Mouse (Mus musculus) kidney, embryonic 16.5 days (tissue): ENCODE results near the gene Dmrt1. TPM values are rescaled to one million over a fixed set of nuclear protein-coding genes. Genes with fewer than 3 reads are reported as not detected.

Experiments used
- ATAC-seq: fragments of 200-750 bp; cut with Nextera tagmentation; 2 replicates; pipeline ENCODE4 v1.8.0; 2017; ENCODE audit warnings: moderate TSS enrichment; ENCODE audit not compliant: low FRiP score, low TSS enrichment
- H3K27ac ChIP-seq: fragments of 300-500 bp; sonication (generic); 2 replicates; pipeline ENCODE4 v1.5.1; 2014; ENCODE audit warnings: low read length
- H3K27me3 ChIP-seq: fragments of 300-500 bp; sonication (generic); 2 replicates; pipeline ENCODE4 v1.6.1; 2014; ENCODE audit warnings: low read length, control low read depth, mixed read lengths; ENCODE audit not compliant: insufficient read depth
- H3K36me3 ChIP-seq: fragments of 300-500 bp; sonication (generic); 2 replicates; pipeline ENCODE4 v1.6.1; 2014; ENCODE audit warnings: low read length, control low read depth, mixed read lengths; ENCODE audit not compliant: insufficient read depth
- H3K4me1 ChIP-seq: fragments of 300-500 bp; sonication (generic); 2 replicates; pipeline ENCODE4 v1.6.1; 2014; ENCODE audit warnings: low read length, control low read depth, mixed read lengths; ENCODE audit not compliant: insufficient read depth
- H3K4me2 ChIP-seq: fragments of 300-500 bp; sonication (generic); replicated peaks from 2 replicates; pipeline ENCODE4 v1.6.1; 2014; ENCODE audit warnings: low read depth, low read length
- H3K4me3 ChIP-seq: fragments of 300-500 bp; sonication (generic); 2 replicates; pipeline ENCODE4 v1.5.1; 2014; ENCODE audit warnings: mild to moderate bottlenecking, low read length
- H3K9ac ChIP-seq: fragments of 300-500 bp; sonication (generic); replicated peaks from 2 replicates; pipeline ENCODE4 v1.6.1; 2014; ENCODE audit warnings: low read length
- H3K9me3 ChIP-seq: fragments of 300-500 bp; sonication (generic); 2 replicates; pipeline ENCODE4 v1.6.1; 2016; ENCODE audit warnings: low read length, control low read depth
- WGBS: fragments of 180-500 bp; shearing (Covaris S2); extraction: QIAGEN DNeasy Blood & Tissue Kit; methylation state at CpG from one replicate; pipeline ENCODE4 v1.1.7; 2014; 5-methylcytosine and 5-hydroxymethylcytosine counted together
- polyA plus RNA-seq: library from polyadenylated mRNA; unstranded; fragments of >200 nt; fragmentation: Nextera tagmentation; extraction: Ambion mirVana; gene quantifications from 2 replicates; pipeline ENCODE4 v1.2.1, GENCODE M21; 2015

Dmrt1 gene
- polyA plus RNA-seq, 1 experiment from 2014 or later = not detected

DNA sequence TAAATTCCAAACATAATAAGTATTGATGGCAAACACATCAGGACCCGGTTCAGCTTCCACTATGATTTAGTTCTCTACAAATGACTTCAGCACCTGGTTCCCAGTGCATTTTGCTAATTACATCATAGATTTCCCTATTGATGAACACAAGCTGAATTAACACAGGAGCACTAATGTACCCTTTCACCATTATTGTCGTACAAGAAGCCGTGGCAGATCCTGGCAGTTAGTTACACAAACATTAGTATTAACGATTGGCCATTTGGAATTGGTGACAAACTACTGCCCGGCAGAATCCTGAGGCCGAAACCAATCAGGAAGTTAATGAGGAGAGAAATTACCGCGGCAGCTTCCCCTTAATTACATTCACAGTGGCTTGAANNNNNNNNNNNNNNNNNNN lies 96.5 kb downstream of the Dmrt1 start:
- H3K4me1 ChIP-seq = 0 out of 2 replicates have a peak, but pooled peaks cover 6% of the 10 kb centered on the region
- ATAC-seq = no peak
- 3% methylated on average over 8 of the region's 8 CpGs for WGBS

DNA sequence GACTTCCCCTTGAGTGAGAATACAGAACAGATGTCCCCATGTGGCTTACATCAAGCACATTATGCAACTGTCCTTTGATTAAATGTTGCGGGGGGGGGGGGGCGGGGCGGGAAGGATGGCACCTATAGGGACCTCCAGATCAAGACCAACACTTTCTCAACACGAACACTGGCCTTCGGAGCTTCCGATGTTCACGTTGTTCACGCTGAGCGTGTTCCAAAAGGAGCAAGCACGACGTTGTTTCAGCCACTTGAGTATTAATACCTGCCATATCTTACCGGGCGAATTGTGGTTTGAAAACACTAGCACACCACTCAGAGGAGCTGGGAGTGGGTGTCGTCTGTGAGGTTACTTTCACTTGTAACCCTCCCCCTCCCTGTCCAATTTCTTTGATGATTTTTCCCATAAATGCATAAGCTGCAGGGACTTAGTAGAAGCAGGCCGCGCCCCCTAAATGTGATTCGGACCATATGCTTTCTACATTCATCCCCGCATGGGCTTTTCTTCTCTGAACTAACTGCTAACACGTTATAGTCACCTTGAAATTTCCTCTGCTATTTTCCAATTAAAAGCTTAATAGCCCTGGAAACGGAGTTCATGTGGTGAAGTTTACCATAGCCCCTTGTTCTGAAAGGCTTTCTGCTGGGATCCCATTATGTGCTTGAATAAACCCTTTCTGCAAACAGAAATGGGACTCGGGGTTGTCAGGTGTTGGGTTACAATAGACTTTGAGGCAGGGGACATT lies 102.2 kb downstream of the Dmrt1 start:
- no peak for ATAC-seq
- H3K4me2 ChIP-seq = no peak overlapping the region
- under 1% methylated on average over 19 of the region's 21 CpGs for WGBS

More for the DNA sequence above, 96.5 kb downstream of the Dmrt1 start:
- Histone ChIP-seq H3K27ac (no peak overlapping the region), H3K9me3 (no peaks in the 10 kb centered on the region), H3K36me3 (no peaks in the 10 kb centered on the region), H3K9ac (no peak overlapping the region), H3K27me3 (peaks cover 96% of the 10 kb centered on the region), H3K4me3 (no peak overlapping the region), H3K4me2 (no peak overlapping the region)

DNA sequence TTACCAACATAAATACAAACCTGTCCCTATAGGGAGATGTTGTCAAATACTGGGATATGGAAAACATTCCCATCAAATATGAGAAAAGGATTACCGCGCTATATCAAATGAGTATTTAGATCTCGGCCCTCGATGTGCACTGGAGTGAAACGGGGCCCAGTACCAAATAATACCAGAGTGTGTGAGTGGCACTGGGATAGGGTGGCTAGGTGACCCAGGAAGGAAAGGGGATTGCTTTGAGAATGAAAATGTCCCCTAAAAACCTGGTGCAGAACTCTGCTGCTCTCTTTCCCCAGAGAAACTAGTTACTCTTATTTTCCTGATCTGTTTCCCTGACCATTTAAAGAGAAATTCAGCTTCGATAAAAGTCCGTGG lies 102.8 kb downstream of the Dmrt1 start:
- WGBS = 3% methylated on average over 7 of the region's 7 CpGs
- Histone ChIP-seq H3K27ac (no peak overlapping the region), H3K4me3 (no peak overlapping the region), H3K4me1 (peaks cover 23% of the 10 kb centered on the region), H3K36me3 (no peaks in the 10 kb centered on the region), H3K4me2 (no peak overlapping the region), H3K9me3 (no peaks in the 10 kb centered on the region), H3K9ac (no peak overlapping the region), H3K27me3 (peaks cover 99% of the 10 kb centered on the region)
- no peak for ATAC-seq

More for the DNA sequence above, 102.2 kb downstream of the Dmrt1 start:
- H3K9me3 ChIP-seq = no peaks in the 10 kb centered on the region
- H3K4me1 ChIP-seq = peaks cover 23% of the 10 kb centered on the region
- H3K9ac ChIP-seq = no peak overlapping the region
- no peak overlapping the region for H3K27ac ChIP-seq
- H3K27me3 ChIP-seq = peaks cover 98% of the 10 kb centered on the region
- H3K36me3 ChIP-seq = no peaks in the 10 kb centered on the region
- H3K4me3 ChIP-seq = no peak overlapping the region

DNA sequence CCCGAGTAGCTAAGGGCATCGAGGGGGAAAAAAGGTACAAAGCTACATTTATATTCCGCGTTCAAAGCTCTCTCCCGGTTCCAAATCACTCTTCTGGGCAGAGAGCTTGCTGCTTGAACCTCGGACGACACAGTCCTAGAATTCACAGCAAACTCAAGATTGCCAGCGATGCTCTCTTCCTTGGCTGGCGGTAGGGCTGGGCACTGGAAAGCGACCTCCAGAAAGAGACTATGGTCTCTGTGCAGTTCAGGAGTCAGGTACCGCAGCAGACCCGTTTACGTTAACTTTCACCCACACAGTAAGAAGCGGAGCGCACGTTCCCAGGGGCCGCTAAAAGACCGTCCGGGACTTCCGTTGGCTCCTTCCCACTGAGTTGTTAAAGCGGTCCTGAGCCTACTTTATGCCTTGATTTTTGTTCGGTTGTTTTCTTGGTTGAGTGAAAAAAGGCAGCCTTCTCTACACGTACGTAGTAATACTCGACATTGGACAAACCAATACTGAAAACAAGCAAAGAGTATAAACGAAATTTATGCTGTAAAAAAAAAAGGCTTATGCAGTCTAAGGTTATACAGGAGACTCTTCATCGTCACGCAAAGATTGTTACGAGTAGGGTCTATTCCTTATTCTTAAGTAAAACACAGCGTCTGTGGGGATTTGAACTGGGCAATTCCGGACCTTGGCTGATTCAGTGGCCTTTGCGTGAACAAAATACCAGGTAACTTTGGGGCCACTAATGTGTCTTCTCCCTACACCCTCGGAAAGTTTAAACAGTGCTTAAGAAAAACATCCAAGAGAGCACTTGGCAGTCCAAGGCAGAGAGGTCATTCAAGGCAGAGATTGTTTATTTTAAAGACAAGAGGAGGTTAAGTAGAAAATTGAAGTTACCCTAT lies 103.8 kb downstream of the Dmrt1 start:
- Histone ChIP-seq H3K36me3 (no peaks in the 10 kb centered on the region), H3K27me3 (peaks cover 99% of the 10 kb centered on the region), H3K27ac (no peak overlapping the region), H3K9ac (no peak overlapping the region), H3K9me3 (no peaks in the 10 kb centered on the region), H3K4me1 (peaks cover 28% of the 10 kb centered on the region), H3K4me3 (no peak overlapping the region), H3K4me2 (no peak overlapping the region)
- 1% methylated on average over 33 of the region's 33 CpGs for WGBS
- no peak for ATAC-seq

DNA sequence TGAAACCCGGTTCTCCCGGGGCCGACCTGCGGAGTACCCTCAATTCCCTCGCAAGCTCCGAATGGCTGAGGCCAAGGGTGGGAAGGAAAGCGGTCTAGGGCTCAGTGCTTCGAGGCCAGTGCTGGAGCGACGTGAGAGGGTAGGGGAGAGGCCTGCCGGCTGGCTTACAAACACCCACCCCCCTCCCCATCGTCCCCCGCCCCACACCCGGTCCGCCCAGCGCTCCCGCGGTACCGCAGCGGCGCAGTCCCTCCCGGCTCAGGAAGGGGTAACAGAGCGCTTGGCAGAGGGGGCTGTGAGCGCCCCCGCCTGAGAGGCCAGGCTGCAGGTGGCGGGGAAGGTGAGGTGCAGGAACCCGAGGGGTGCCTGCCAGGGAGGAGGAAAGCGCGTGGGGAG lies 104.6 kb downstream of the Dmrt1 start, which contains the start of gene Dmrt3:
Gene Dmrt3 (plus strand): TSS at position 287 of the 396 bp plus-strand sequence.
- Histone ChIP-seq H3K36me3 (no peaks in the 10 kb centered on the region), H3K9ac (0 out of 2 replicates have a peak within 1 kb of the TSS, but pooled peaks have one; percentile 41), H3K4me3 (peak within 1 kb of the TSS; percentile 42), H3K4me1 (peaks cover 28% of the 10 kb centered on the region), H3K27me3 (peaks cover 99% of the 10 kb centered on the region), H3K27ac (no peak within 1 kb of the TSS), H3K9me3 (no peaks in the 10 kb centered on the region), H3K4me2 (peak within 1 kb of the TSS; percentile 58)
- WGBS = 0% methylated on average over 22 of the region's 29 CpGs
- no peak for ATAC-seq

DNA sequence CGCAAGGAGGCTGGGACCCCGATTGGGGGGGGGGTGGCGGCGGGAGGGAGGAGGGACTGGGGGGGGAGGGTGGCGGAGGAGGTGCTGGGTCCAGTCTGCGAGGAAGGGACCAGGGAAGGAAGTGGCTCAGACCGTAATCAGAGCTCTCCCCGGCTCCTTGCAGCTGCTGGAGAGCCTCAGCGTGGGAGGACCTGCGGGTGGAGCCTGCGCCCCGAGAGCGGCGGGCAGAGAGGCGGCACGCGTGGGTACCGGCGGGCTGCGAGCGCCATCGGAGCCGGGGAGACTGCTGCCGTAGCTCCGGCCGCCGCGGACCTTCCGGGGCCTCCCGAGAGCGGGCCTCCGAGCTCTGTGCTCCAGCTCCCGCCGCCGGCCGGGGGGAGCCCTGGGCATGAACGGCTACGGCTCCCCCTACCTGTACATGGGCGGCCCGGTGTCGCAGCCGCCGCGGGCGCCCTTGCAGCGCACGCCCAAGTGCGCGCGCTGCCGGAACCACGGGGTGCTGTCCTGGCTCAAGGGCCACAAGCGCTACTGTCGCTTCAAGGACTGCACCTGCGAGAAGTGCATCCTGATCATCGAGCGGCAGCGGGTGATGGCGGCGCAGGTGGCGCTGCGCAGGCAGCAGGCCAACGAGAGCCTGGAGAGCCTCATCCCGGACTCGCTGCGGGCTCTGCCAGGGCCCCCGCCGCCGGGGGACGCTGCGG lies 105.1 kb downstream of the Dmrt1 start:
- Histone ChIP-seq H3K4me3 (peak overlapping the region; percentile 42), H3K27ac (no peak overlapping the region), H3K36me3 (no peaks in the 10 kb centered on the region), H3K4me1 (peaks cover 27% of the 10 kb centered on the region), H3K27me3 (peaks cover 99% of the 10 kb centered on the region), H3K9me3 (no peaks in the 10 kb centered on the region), H3K4me2 (peak overlapping the region; percentile 58), H3K9ac (0 out of 2 replicates have a peak overlapping the region, but pooled peaks have one; percentile 41)
- WGBS = under 1% methylated on average over 66 of the region's 71 CpGs
- peak; percentile 50 for ATAC-seq

DNA sequence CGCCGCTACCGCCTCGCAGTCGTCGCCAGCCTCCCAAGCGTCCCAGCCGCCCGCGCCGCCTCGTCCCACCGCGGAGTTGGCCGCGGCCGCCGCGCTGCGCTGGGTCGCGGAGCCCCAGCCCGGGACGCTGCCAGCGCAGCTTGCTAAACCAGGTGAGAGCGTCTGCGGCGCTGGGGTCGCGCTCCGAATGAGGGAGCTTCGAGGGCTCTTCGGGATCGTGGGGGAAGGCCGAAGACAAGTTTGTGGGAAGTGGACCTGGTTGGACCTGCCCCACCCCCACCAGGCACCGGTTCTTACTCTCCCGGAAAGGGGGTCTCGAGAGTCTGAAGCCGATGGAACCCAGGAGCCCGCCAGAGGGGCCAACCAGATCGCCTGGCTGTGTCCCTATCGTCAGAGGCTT lies 105.7 kb downstream of the Dmrt1 start:
- Histone ChIP-seq H3K27me3 (peaks cover 99% of the 10 kb centered on the region), H3K9me3 (no peaks in the 10 kb centered on the region), H3K4me2 (peak overlapping the region; percentile 58), H3K9ac (no peak overlapping the region), H3K27ac (no peak overlapping the region), H3K4me1 (peaks cover 22% of the 10 kb centered on the region), H3K4me3 (peak overlapping the region; percentile 42), H3K36me3 (no peaks in the 10 kb centered on the region)
- under 1% methylated on average over 42 of the region's 42 CpGs for WGBS
- no peak for ATAC-seq

DNA sequence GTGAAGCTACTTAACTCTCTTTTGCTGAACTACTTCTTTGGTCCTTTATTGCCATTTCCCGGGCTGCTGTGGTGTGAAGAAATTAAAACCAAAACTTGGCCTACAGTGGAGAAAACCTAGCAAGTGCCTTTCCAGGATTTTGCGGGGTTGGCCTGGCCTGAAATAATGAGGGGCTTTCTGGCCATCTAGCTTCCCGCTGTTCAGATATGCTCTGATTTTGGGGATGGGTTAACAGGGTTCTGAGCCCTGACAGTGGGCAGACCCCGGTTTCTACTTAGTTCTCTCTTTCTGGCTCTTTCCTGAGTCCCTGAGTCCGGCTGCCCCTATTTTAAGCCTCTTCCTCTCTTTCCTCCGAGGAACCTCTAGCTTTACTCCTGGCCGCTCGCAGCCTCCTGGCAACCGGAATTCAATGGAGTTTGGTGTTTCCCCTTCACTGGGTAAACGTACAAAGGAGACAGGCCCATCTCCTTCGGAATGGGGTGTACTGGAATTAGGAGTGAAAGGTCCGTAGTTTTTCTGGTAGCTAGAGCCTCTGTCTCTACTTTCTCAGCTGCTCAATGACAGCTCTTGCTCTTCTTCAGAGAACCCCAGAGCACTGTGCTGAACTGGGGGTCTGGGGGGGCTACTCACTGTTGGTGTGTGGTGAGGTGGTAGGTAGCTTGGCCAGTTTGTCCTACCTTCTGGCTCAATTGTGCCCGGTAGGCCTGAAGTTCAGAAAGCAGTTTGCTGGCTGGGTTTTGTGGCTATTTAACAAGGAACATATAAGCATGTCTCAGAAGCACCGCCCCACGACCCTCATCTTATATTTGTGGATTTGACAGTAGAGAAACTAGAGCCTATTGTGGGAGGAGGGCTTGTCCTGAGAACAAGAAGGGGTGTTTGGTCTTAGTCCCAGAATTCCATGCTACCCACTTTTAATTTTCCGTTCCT lies 106.7 kb downstream of the Dmrt1 start:
- Histone ChIP-seq H3K9ac (no peak overlapping the region), H3K27ac (no peak overlapping the region), H3K4me2 (no peak overlapping the region), H3K4me3 (no peak overlapping the region), H3K36me3 (no peaks in the 10 kb centered on the region), H3K9me3 (no peaks in the 10 kb centered on the region), H3K4me1 (peaks cover 21% of the 10 kb centered on the region), H3K27me3 (peaks cover 99% of the 10 kb centered on the region)
- 12% methylated on average over 16 of the region's 16 CpGs for WGBS
- ATAC-seq = no peak
